Mouse (Mus musculus): ENCODE results near the gene Prima1.

Gene Prima1

GRCm38 (mm10) chr12:103242083-103242581, at the start of gene Prima1:
Prima1 (minus strand) TSS chr12:103242150.
- peak; percentile 76 for DNase-seq (ENCODE audit: low spot score)

GRCm38 (mm10) chr12:103287276-103287675, 45.3 kb upstream of the Prima1 start:
- no peak for DNase-seq (ENCODE audit: low spot score)

GRCm38 (mm10) chr12:103283411-103283810, 41.5 kb upstream of the Prima1 start:
- DNase-seq (ENCODE audit: low spot score), result no peak

DNA sequence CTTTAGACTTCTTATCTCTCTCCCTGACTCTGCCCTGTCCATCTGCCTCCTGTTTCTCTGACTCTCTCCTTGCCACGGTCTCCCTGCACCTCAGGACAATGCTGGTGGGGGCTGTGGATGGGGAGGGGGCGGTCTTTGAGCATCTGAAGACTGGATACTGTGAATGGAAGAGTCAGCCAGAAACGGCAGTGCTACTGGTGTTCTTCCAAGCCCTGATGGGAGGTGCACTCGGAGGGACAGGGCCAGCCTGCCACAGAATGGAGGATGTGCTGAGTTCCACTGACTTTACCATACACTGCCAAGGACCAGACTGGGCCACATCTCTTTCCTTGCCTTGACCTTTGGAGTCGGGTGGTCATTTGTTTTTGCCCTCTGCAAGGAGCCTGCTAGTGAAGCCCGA, 41.0 kb upstream of the Prima1 start:
- DNase-seq (ENCODE audit: low spot score), result no peak

- peak; percentile 9 for DNase-seq (ENCODE audit: low spot score)
These were observed 40.0 kb upstream of the Prima1 start for GRCm38 (mm10) chr12:103281912-103282311.

GRCm38 (mm10) chr12:103281491-103281890, 39.5 kb upstream of the Prima1 start:
- no peak for DNase-seq (ENCODE audit: low spot score)

DNA sequence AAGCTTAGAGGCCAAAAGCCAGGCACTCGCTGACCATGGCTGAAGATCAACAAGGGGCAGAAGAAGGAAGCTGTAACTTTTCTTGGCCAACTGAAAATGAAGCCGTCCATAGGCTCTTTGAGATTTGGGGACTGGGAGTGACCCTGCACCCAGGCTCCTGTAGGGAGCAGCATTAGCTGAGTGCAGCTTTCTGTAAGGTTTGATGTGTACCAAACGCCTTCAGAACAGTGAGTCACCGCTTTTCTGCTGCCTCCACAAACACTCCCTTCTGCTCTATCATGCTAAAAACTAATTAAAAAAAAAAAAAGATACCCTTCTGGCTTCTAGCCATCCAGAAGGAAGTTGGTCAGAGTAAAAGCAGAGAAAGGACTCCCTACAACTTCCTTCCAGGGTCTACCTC, 34.5 kb upstream of the Prima1 start:
- DNase-seq (ENCODE audit: low spot score), result no peak

DNA sequence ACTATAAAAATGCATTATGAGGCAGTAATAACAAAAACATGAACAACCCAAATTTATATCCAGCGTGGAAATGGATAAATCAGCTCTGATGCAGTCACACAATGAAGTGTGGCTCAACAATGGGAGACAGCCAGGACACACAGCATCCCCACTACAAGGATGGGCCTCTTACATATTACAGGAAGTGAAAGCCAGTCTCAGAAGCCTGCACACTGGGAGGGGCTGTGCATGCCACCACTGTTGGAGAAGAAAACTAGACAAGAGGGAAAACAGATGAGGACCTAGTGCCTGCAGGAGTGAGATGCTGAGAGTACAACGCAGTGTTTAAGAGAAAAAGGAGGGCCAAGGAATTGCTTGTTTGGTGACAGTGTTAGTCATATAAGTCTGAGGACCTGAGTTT, 31.8 kb upstream of the Prima1 start:
- no peak for DNase-seq (ENCODE audit: low spot score)

DNA sequence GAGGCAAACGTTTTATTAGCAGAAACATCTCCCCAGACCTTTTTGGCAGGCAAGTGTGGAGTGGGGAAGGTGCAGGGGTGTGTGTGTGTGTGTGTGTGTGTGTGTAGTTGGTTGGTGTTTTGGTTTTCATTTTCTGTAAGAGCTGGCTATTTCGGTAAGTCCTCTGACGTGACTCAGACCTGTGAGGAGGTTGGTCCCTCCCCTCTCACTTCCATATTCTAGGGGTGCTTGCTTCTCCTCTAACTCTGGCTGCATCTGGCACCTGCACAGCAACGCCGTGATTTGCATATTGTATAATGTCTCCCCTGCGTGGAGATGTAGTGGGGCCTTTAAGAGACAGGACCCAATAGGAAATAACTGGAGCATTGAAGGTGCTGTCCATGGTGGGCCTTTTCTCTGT, 31.1 kb upstream of the Prima1 start:
- no peak for DNase-seq (ENCODE audit: low spot score)

DNA sequence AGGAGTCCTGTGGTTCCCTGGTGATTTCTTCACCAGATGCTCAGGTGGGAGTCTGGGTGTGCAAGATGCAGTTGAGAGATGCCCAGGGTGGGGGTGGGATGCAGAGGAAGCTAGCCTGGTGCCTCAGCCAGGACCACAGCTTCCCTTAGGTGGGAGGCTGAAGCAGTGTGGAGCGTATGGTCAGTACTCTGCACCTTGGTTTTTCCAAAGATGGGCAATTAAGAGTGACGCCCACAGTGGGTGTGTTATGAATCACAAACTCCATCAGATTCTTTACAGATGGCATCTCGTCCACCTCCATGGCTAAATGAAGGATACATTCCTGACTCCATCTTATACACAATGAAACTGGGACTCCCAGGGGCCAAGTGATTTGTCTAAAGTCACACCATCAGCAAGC, 30.2 kb upstream of the Prima1 start:
- DNase-seq (ENCODE audit: low spot score), result no peak

- no peak for DNase-seq (ENCODE audit: low spot score)
These were observed 24.7 kb upstream of the Prima1 start for GRCm38 (mm10) chr12:103266605-103267004.

- peak; percentile 34 for DNase-seq (ENCODE audit: low spot score)
These were observed 20.3 kb upstream of the Prima1 start for GRCm38 (mm10) chr12:103262017-103262865.

DNA sequence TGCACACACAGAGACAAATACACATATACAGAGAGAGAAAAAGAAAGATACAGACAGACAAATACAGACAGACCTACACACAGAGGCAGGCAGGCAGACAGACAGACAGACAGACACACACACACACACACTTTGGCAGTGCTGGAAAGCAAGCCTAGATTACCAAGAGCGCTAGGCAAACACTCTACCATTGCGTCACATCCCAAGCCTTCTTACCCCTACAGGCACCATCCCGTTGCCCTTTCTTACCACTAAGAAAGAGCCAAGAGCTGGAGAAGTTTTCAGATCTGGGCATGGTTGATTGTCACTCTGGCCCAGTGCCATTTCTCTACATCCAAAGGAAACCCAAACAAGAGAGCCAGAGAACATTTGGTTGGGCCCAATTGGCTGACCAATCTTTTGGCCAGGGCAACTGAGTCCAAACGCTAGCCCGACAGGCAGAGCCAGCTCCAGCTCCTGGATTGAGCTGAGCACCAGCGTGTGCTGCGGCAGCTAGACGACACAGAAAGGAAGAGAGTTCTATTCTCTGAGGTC, 11.0 kb upstream of the Prima1 start:
- no peak for DNase-seq (ENCODE audit: low spot score)

DNA sequence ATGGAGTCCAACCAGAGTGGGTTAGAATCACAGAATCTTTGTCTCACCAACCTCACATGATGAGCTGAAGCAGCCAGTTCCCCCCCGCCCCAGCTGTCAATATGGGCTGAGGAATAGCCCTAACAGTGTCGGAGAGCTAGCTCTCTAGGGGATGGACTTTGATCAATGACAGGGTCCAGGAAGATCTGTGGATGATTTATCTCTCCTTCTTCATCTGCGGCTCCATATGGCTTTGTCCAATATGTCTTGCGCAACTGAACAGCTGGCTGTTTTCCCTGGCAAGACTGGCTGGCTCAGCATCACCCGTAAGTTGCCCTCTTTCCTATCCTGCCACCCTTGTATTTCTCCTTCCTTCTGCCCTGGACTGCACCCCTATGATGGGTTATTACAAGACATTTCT, 9.2 kb upstream of the Prima1 start:
- peak; percentile 15 for DNase-seq (ENCODE audit: low spot score)

GRCm38 (mm10) chr12:103250333-103250732, 8.4 kb upstream of the Prima1 start:
- DNase-seq (ENCODE audit: low spot score), result no peak

DNA sequence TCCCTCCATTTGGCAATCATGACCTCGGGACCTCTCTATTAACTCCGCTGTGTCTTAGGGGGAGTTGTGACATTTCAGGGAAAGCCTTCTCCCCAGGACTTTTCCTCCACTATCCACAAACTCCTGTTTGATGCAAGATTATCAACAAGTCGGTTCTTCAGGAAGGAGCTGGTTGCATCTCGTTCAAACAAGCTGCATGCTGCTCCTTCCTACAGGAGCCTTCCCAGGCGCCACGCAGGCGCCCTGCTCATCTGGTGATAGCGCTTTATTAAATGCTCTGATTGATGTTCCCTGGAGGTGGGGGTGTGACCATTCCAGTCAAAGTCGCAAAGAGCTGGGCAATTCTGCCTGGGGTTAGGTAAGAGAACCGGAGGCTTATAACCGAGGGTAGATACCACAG, 1.1 kb upstream of the Prima1 start:
- no peak for DNase-seq (ENCODE audit: low spot score)

DNA sequence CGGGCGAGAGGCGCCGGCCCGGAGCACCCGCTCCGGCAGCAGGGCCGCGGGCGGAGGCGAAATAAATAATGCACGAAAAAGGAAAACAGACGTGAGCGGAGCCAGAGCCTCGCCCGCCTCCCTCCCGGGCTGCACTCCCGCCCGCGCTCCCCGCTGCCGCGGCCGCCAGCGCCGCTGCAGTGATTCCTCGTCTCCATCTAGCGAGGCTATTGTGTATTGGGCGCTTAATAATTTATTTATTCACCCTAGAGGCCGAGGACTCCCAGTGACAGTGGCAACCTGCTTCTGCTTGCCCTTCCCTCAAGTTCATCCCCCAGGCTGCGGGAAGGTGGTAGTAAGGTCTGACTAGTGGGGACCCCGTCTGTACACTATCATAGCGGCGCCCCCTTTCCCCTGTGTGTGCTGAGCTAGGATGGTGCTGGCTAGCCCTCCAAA, 658 bp upstream of the Prima1 start:
- DNase-seq (ENCODE audit: low spot score), result peak; percentile 68

DNA sequence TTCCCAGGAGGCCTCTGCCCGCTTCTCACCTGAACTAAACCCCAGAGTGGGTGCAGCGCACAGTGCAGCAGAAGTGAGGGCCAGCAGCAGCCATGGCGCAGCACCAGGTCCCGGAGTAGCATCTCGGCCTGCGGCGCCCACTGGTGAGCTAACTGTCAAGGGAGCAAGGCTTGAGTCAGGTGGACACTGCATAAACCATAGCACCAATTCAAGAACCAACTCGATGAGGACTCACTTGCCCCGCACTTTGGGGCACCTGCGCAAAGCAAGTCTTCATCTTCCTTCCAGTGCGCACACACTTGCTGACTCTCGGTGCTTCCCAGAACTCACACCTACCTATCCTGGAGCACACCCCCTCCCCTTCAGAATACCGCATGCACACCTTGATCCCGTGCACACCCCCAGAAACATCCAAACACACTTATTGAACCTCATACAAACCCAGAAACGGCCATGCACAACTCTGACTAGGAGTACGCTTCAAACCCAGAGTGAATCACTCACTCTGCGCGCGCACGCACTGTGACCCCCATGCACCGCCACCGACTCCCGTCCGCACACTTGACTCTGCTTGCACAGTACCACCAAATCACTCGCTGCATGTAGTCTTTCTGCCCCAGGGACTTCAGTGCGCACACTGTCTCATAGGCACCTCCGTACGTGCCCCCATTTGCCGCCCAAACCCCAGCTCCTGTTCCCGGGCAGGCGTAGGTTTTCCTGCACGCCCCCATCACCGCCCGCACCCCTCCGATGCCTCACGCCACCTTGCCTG, 453 bp downstream of the Prima1 start:
- DNase-seq (ENCODE audit: low spot score), result no peak

GRCm38 (mm10) chr12:103238924-103239460, 3.0 kb downstream of the Prima1 start:
- no peak for DNase-seq (ENCODE audit: low spot score)

- DNase-seq (ENCODE audit: low spot score), result no peak
These were observed 6.1 kb downstream of the Prima1 start for GRCm38 (mm10) chr12:103235856-103236255.

DNA sequence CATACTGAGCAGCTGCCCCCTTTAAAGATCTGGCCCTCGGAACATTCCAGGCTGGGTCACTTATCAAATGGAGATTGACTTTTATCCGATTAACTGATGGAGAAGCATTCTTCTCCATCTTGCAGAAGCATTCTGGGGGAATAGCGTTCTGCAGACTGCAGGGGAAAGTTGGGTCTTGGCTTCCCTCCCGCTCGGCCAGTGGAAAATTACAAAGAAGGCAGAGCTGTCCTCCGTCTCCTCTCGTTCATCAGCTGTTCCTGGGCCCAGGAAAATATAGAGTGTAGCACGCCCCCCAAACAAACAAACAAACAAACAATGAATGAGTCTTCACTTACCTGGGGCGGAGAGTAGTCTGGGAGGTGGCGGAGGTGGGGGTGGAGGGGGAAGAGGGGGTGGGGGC, 6.7 kb downstream of the Prima1 start:
- no peak for DNase-seq (ENCODE audit: low spot score)

- DNase-seq (ENCODE audit: low spot score), result no peak
These were observed 12.9 kb downstream of the Prima1 start for GRCm38 (mm10) chr12:103229058-103229457.
